Mouse (Mus musculus): Measurements from ENCODE around the gene Sirt4. TPM values are rescaled to one million over a fixed set of nuclear protein-coding genes. Genes with fewer than 3 reads are reported as not detected.
"Not testable (repeated sequence)": the region's sequence is repeated elsewhere in the genome, so short reads cannot be mapped to it uniquely, and the experiment has no call there.

Gene Sirt4
- total RNA-seq, 1 experiment from 2014 or later: 38.3 TPM

GRCm38 (mm10) chr5:115514896-115515587, 30.5 kb upstream of the Sirt4 start:
- DNase-seq: no peak

GRCm38 (mm10) chr5:115514346-115514745, 29.8 kb upstream of the Sirt4 start:
- no peak for DNase-seq

- no peak for DNase-seq
Observed at GRCm38 (mm10) chr5:115513721-115514120, 29.2 kb upstream of the Sirt4 start.

- no peak for DNase-seq
Observed at GRCm38 (mm10) chr5:115513246-115513645, 28.7 kb upstream of the Sirt4 start.

- DNase-seq: no peak
Observed at GRCm38 (mm10) chr5:115512375-115512774, 27.9 kb upstream of the Sirt4 start.

- DNase-seq: no peak
Observed at GRCm38 (mm10) chr5:115509790-115510689, 25.5 kb upstream of the Sirt4 start.

GRCm38 (mm10) chr5:115509321-115509761, 24.8 kb upstream of the Sirt4 start:
- DNase-seq: no peak

- DNase-seq: no peak
Observed at GRCm38 (mm10) chr5:115508859-115509147, 24.3 kb upstream of the Sirt4 start.

GRCm38 (mm10) chr5:115507981-115508858, 23.7 kb upstream of the Sirt4 start:
- peak; percentile 67 for DNase-seq

GRCm38 (mm10) chr5:115507267-115507980, 22.9 kb upstream of the Sirt4 start:
- DNase-seq: no peak

GRCm38 (mm10) chr5:115506454-115507201, 22.1 kb upstream of the Sirt4 start, which contains the start of gene Pxn:
Gene Pxn, plus strand, starts transcription at chr5:115506676.
- DNase-seq: peak; percentile 98

- DNase-seq: not testable (repeated sequence)
Observed at GRCm38 (mm10) chr5:115505617-115506016, 21.1 kb upstream of the Sirt4 start.

GRCm38 (mm10) chr5:115503035-115503434, 18.5 kb upstream of the Sirt4 start:
- no peak for DNase-seq

- DNase-seq: no peak
Observed at GRCm38 (mm10) chr5:115500383-115500935, 15.9 kb upstream of the Sirt4 start.

GRCm38 (mm10) chr5:115498307-115499240, 14.0 kb upstream of the Sirt4 start:
- no peak for DNase-seq

GRCm38 (mm10) chr5:115497033-115497432, 12.5 kb upstream of the Sirt4 start:
- no peak for DNase-seq

- DNase-seq: not testable (repeated sequence)
Observed at GRCm38 (mm10) chr5:115495618-115496017, 11.1 kb upstream of the Sirt4 start.

GRCm38 (mm10) chr5:115493441-115493840, 8.9 kb upstream of the Sirt4 start:
- DNase-seq: no peak

GRCm38 (mm10) chr5:115492711-115493335, 8.3 kb upstream of the Sirt4 start:
- DNase-seq: no peak

Measured in adrenal gland, postnatal 25 days (tissue).